Mouse (Mus musculus) spleen, adult 18-20 months (tissue): Measurements from ENCODE around the gene Lgals12.

Experiments
- DNase-seq, 2 experiments: peaks; one replicate each; pipeline ENCODE4 v3.0.0; 2022; ENCODE audit warnings: mixed read lengths in 2 of 2

Lgals12 gene

DNA sequence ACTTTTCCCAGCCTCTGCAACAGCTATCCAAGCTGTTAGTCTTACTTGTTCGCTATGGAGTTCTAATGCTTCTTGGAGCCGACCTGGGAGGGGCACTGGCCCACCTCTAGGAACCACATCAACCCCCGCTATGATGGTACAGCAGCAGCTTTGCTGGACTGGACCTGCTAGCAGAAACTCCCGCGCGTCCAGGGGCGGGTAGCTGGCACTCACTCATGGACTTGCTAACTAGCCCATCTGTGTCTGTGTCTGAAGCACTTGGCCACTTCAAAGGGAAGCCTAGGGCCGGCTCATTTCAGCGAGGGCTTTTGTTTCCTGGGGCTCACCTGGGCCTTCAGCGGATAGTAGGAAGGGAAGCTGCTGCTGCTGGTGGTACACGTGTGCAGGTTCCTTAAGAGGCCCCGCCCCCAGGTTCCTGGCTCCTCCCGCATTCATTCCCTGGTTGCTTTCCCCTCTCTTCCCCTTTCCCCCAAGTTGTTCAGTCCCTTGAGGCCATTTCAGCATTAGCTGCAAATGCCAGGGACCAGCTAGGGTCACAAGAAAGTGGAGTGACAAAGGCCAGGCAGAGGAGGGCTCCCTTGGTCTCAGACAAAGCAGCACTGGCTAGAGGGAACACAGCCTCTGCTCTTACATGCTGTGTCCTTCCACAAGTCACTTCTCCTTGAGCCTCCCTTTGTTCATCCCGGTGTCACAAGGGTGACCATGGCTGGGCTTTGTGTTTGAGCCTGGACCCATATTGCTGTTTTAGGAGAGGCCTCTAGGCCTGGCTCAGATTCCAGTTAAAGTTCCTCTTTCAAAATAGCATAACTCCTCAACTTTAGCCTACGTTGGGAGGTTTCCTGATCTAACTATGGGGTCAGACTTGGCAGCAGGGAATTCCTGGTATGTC is at the start of gene Lgals12:
TSS of gene Lgals12 (minus strand) at position 393 of the 889 bp plus-strand sequence.
- DNase-seq: no peak

DNA sequence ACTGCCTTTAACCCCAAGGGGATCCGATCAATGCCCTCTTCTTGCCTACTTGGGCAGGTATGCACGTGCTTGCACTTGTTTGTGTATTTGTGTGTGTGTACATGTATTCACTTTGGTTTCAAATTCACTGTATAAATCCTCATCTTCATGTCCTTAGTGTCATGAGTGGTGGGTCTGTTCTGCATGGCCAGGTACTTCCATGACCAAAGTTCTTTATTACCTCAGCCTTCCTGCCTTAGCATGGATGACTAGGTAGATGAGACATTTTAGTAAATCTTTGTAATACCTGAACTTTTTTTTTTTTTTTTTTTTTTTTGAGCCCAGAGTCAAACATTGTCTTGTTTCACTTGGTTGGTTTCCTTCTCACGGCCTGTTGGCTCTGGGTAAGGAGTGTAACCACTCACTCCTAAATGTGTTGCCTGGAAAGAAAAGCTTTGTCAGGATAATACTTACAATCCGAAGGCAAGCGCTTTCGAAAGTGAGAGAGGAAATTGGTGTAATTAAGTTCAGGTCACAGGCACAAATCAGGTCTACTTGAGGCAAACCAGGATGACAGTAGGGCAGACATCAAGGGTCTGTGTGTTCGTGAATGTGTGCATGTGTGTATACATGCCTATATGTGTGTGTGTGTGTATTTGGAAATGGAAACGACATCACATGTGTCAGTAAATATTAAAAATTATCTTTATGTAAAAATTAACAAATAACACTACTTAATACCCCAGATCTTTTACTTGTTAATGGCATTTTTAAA is 42.1 kb upstream of the Lgals12 start:
- no peak for DNase-seq

DNA sequence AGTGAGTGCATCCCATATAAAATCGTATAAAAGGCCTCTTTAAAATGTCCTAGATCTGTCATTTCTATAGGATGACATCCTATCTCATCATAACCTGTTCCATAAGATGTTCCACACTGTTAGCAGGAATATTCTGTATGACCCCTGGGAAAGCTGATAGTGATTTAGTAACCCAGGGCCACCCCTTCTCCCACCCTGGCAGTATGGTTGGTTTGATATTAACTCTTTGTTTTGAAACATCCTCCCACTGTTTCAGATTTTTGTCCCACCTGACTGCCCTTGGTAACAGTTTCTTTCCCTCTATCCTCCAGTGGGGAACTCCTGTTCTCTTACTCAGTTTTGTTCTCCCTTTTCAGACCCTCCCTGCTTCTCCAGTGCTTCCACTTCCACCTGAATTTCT is 26.8 kb upstream of the Lgals12 start:
- DNase-seq: no peak

DNA sequence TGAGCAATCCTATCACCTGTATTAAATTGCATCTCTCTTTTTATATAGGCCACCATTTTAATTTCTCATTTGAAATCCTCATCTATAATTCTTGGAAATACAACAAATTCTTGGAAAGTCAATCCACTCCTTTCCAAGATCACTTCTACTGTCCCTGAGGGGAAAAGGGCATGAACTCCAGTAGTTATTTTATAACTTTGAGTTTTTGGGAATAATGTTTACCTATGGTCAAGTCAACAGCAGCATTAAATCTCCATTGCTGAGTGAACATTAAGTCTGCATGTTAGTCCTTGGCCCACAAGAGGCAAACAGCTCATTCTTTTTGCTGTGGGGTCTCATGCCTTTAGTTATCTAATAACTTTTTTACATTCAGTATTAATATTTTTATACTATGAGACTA is 26.0 kb upstream of the Lgals12 start:
- no peak for DNase-seq

DNA sequence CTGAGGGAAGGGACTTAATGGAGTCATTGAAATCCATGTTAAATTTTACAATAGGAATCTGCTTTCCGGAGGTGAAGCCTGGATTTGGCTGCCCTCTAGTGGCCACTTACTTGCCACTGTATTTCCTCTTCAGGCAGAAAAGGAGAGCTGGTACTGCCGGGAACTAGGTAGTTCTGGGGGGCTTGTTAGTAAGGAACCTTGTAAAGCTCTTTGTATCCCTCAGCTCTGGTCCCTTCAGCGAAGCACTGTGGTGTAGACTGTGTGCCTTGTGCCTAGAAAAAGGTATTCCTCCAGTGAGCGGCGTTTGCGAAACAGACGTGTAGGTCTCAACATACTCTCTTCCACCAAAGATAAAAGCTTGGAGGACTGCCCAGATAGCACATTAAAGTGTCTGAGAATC is 10.7 kb upstream of the Lgals12 start:
- peak in 1 of 2 experiments; percentile 45 for DNase-seq

DNA sequence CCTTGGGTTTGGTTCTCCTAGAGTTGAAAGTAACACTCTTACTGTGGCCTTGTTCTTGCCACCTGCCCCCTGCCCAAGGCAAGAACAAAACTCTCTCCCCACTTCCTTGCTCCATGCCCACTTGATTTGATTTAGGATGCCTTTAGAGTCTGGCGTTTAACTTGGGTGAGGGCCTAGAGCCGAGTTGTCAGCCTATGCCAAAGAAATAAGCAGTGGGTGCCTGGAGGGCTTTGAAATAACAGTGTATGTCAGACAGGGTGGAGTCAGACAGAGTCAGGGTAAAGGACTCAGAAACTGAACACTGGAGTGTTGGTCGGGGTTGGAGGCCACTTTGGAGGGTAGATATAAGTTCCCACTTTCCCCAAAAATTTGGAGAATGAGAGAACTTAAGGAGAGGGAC is 10.1 kb upstream of the Lgals12 start:
- no peak for DNase-seq

DNA sequence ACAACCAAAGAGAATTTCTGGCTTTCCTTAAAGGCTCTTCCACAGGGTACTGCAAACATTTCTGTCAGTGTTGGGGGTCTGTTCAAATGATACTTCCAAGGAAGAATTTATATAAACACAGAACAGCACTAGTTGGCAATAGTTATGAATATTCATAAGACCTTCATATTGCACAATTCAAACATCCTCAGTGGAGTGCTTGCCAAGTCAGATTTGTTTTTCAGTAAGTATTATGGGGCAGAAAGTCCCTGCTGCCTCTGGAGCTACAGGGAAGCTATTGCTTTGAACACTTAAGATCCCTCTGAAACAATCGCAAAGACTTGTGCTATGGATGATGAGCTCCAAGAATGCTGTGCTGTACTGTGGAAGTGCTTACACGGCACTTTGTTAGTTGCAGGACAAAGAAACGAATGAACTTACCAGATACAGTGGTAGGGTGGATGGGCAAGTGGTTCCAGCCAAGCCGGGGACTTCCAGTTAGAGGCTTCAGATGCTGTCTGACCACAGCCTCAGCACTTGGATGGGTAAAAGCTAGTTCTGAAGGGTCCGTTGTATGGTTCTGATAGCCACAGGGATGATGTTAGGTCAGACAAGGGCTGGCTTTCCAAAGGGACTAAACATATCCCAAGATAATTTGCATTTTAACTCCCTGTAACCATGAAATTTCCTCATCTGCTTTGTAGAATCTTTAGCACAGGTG is 9.4 kb upstream of the Lgals12 start:
- DNase-seq: no peak

DNA sequence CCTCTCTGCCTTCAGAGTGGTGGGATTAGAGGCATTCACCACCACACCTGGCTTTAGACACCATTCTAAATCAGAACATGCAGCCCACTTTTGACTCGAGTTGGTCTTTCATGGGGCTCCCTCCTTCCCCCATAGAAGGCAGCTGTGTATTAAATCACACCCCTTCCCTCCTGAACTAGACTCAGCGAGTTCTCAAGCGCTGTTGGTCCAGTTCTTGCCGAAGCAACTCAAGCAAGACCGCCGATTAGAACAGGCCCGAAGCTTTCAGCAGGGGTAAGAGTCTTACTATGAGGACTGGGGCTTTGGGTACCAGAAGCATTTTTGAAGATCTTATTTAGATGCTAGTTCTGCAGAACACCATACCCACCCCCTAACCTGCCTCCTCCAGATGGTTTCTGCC is 6.2 kb upstream of the Lgals12 start:
- DNase-seq: no peak

DNA sequence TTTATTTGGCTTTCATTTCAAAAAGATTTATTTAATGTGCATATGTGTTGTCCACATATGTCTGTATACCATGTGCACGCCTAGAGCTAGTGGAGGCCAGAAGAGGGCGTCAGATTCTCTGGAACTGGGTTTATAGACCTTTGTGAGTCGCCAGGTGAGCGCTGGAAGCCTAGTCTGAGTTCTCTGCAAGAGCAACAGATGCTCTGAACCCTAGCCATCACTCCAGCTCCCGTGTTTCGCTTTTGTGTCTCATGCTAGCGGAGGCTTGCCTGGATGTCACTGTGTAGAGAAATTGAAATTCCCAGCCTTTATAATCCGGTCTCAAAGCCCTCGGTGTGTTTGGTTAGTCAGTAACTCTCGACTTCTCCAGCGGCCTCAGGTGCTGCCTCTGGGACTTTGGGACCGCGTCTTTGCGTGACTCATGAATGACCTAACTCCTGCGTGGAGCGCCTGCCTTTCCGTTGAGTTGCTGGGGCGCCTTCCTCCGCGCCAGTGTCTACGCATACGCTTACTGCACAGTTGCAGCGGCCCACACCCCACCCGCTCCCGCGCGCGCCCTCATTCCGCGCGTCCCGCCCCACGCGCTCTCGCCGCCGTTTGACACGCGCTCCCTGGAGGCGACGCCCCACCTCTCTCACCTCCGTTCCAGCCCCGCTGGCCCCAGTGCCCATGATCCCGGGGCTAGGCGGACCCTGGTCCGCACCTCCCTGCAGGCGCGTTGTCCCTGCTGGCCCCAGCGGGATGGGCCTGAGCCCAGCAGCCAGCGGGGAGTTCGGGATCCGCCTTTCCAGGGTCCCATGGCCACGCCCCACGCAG is 5.2 kb upstream of the Lgals12 start, which contains the start of gene Hrasls5:
TSS of gene Hrasls5 (plus strand) at position 600 of the 816 bp plus-strand sequence.
- no peak for DNase-seq

DNA sequence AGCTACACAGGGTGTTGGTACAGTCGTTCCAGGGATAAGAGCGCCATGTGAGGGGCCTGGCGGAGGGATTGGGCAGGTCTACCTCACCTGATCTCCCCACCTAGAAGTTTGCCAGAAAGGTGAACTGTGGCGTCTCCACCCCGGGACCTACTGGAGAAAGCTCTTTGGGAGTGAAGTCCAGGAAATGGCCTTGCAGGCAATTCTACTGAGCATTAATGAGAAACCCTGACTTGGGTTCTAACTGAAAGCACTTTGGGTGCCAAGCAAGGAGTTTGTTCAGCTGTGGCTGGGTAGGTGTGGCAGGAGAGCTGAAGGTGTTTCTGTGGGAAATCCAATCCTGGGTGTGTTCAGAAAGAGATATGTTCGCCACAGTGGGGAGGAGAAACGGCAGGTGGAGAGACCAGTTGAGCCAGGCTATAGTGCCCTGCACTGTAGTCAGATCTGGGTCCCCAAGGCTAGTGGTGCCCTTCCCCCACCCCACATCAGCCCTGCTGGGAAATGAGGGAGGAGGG is 753 bp upstream of the Lgals12 start:
- no peak for DNase-seq

DNA sequence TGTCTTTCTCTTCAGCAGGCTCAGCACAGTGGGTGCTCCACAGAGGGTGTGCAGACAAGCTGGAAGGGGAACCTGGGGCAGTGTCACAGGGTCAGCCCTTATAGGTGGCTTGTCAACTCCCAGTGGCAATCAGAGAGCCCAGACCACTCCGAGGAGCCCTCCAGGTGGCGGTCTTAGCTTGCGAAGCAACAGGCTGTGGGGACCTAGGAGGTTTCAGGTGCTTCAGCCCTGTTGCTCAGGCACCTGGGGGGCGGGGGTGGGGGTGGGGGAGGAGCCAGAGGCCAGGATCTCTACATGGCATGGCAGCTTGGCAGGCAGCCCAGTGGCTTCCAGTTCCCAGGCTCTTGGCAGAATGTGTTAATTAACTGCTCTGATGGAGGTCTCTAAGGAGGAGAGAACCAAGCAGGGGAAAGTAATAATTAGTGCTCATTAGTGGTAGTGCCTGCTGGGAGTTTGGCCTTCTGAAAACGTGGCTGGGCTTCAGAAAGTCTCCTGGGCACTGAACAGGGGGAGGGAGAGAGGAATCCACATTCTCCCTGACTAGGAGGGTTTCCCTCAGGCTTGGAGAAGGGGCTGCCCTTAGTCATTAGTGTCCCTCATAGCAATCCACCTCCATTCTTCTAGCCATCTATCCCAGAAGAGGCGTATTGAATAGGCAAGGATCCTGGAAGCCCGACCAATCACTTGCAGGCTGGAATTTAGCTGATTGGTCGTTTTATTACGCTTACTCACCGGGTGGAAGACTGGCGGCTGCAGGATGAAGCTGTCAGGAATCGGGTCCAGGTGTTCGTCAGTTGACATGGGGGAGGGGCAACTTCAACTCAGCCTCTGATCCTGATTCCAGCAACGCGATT is 836 bp downstream of the Lgals12 start:
- no peak for DNase-seq

DNA sequence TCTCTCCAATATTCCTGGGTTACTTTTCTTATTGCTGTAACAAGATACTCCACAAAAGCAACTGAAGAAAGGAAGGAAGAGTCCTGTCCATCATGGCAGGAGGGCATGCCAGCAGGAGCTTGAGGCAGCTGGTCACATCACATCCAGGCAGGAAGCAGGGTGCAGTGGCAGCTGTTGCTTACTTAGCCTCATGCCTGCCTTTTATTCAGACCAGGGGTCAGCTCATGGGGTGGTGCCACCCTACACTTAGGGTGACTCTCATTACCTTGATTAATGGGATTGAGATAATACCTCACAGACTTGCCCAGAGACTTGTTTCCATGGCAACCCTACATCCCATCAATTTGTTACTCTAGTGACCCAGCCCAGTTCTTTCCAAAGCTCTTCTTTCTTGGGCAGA is 2.0 kb downstream of the Lgals12 start:
- no peak for DNase-seq

DNA sequence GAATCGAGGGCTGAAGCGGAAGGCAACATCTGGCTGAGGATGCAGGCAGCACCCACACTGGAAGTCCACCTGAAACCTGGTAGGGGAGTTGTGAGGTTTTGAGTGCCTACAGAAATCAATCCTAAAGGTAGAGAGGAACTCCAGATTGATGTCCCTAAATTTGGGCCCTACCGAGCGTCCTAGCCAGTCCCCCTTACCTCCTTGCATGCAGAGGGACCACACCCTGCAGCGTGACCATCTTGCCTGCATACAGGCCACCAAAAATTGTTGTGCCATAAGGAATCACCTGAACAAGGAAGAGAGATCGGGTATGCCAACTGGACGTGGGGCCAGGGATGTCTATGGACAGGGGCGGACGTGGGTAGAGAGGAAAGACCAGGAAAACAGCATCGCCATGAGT is 2.9 kb downstream of the Lgals12 start:
- DNase-seq: no peak

DNA sequence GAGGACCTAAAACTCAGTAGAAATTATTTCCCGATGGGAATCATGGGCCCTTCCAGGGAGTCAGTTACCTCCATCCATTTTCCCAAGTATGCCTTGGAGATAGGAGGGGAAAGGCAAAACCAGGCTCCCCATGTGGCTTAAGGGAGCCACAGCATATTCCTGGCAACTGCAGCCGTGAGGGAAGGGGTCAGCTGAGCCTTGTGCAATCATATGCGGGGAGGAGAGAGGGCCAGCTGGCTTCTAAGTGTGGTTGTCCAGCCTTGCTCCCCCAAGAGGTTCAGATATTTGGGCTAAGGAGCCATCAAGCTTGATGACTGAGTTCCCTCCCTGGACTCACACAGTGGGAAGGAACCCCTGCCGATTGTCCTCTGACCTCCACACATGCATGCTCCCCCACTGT is 5.4 kb downstream of the Lgals12 start:
- DNase-seq: no peak

DNA sequence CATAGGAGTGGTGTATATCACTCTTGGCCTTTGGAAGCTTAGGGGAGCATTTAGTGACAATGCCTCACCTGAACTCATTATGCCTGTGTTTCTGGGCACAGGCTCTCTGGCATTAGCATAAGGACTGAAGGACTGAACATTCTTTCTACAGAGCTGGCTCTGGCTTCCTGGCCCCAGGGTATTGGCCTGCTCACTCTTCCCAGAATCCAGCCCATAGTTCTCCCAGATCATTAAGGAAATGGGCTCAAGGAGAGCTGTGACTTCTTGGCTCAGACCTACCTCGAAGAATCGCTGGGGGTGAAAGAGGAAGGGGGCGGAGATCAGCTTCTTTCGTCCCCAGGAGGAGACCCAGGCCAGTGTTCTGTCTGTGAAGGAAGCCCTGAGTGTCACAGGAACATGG is 8.5 kb downstream of the Lgals12 start:
- DNase-seq: no peak

DNA sequence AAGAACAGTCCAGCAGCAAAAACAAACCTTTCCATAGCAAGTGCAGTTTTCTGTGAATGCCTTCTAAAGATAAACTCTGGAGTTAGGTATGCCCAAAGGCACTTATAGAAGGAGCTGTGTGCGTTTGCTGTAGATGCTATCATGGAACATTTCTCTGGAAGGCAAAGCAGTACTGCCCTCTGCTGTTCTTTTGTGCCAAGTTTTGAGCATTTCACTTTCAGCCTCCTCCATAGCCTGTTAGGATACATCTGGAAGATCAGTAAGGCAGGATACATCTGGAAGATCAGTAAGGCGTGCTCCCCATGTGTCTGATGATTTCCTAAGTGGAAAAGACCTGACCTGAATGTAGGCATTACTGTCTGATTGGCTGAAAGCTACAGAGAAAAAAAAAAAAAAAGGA is 11.5 kb downstream of the Lgals12 start:
- peak in 1 of 2 experiments; percentile 8 for DNase-seq

DNA sequence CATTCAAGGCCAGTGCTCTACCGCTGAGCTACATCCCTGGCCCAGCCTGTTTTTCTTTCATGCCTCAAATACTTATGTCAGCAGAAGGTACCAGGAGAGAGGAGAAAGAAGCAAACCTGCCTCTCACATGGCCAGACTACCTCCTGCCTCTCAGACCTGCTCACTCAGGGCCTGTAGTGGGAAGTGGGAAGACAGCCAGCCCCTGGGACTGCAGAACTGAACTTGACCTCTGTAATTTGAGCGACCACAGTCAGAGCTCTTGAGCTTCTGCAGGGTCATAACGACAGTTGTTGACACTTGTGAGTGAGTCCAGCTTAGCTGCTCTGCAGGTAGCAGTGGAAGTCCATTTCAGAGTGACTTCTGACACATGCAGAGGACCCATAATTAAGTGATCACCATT is 15.0 kb downstream of the Lgals12 start:
- DNase-seq: no peak

DNA sequence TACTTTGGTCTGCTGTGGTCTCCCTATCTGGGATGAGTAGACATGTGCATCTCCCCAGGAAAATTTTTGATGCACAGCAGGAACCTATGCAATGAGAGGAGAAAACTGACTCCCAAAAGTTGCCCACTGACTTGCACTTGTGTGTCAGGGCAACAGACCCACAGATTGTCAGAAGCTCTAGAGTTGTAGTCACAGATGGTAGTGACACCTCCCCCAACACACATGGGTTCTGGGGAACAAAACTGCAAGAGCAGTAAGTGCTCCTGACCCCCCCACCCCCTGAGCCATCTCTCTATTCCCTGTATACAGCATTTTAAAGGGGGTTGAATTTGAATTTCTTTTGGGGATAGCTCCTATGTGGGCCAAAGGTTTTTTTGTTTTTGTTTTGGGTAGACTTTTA is 16.2 kb downstream of the Lgals12 start:
- no peak for DNase-seq

DNA sequence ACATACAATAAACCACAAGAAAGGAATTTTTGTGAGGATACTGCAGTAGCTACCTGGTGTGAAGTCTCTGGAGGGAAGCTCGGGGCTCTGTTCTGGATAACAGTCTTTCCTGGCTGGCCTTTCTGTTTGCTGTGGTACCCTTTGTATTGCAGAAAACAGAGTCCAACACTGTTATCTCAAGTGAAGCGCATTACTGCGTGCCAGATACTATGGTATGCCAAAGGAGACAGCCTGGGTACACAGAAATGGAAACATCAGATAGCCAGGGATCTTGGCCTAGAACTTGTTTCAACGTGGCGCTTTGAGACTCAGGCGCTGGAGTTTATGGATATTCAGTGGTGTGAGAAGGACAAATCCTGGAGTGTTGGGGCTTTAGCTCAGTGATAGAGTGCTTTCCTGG is 21.2 kb downstream of the Lgals12 start:
- DNase-seq: no peak

DNA sequence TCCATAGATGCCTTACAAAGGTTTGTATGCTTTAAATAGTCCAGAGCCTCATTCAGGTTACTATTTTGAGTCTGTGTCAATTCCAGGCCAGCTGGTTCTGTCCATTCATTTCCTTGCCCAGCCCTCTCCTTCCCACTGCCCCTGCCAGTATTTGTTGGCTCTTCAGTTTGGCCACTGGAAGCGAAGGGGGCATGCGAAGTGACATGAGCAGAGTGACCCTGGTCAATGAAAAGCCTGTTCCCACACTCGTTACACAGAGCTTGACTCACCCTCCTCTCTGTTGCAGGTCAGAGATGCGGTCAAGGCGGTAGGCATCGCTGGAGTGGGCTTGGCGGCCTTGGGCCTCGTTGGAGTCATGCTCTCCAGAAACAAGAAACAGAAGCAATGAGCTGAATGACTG is 21.7 kb downstream of the Lgals12 start:
- no peak for DNase-seq

DNA sequence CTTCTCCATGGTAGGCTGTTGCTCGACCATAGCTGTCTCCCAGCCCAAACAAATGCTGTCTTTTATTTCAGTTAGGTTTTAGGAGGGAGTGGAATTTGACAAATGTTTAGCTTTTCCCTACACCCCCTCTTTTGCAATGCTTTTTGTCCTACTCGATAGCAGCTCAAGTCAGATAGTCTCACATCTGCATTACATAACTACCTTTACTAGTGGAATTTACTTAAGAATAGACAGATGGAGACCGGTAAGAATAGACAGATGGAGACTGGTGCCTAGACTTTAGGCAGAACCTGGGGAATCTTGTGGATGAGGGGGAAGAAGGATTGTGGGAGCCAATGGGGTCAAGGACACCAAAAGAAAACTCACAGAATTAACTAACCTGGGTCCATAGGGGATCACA is 23.4 kb downstream of the Lgals12 start:
- DNase-seq: no peak
